Mouse (Mus musculus) intestine, embryonic 14.5 days (tissue): ENCODE measurements around the gene Myo1e. TPM values are rescaled to one million over a fixed set of nuclear protein-coding genes. Genes with fewer than 3 reads are reported as not detected.

ENCODE experiments used
- ATAC-seq: fragments of 200-750 bp; cut with Nextera tagmentation; replicated peaks from 2 replicates; pipeline ENCODE4 v1.8.0; 2017; ENCODE audit warnings: low read depth, moderate number of reproducible peaks, moderate TSS enrichment, moderate library complexity; ENCODE audit not compliant: low FRiP score, low TSS enrichment
- DNase-seq: peaks from one replicate; pipeline ENCODE4 v3.0.0-alpha.2; 2018; ENCODE audit warnings: low spot score
- H3K27ac ChIP-seq: fragments of 300-500 bp; sonication (generic); 2 replicates; pipeline ENCODE4 v1.5.1; 2014; ENCODE audit warnings: low read depth, mild to moderate bottlenecking, control low read depth
- H3K27me3 ChIP-seq: fragments of 300-500 bp; sonication (generic); replicated peaks from 2 replicates; pipeline ENCODE4 v1.6.1; 2014; ENCODE audit warnings: low read length, control low read depth; ENCODE audit not compliant: control insufficient read depth, insufficient read depth
- H3K36me3 ChIP-seq: fragments of 300-500 bp; sonication (generic); 2 replicates; pipeline ENCODE4 v1.6.1; 2014; ENCODE audit warnings: low read length, control low read depth; ENCODE audit not compliant: control insufficient read depth, insufficient read depth
- H3K4me1 ChIP-seq: fragments of 300-500 bp; sonication (generic); replicated peaks from 2 replicates; pipeline ENCODE4 v1.6.1; 2014; ENCODE audit warnings: low read length, control low read depth, mixed read lengths; ENCODE audit not compliant: control insufficient read depth, insufficient read depth
- H3K4me2 ChIP-seq: fragments of 300-500 bp; sonication (generic); 2 replicates; pipeline ENCODE4 v1.6.1; 2014; ENCODE audit warnings: low read length
- H3K4me3 ChIP-seq: fragments of 300-500 bp; sonication (generic); 2 replicates; pipeline ENCODE4 v1.5.1; 2014; ENCODE audit warnings: low read depth, low read length, control low read depth, mixed read lengths
- H3K9ac ChIP-seq: fragments of 300-500 bp; sonication (generic); 2 replicates; pipeline ENCODE4 v1.6.1; 2014; ENCODE audit warnings: mild to moderate bottlenecking, low read length
- H3K9me3 ChIP-seq: fragments of 300-500 bp; sonication (generic); 2 replicates; pipeline ENCODE4 v1.6.1; 2016; ENCODE audit warnings: low read length, control low read depth; ENCODE audit not compliant: control insufficient read depth
- WGBS: fragments of 180-500 bp; shearing (Covaris S2); extraction: QIAGEN DNeasy Blood & Tissue Kit; methylation state at CpG from one replicate; pipeline ENCODE4 v1.1.7; 2014; 5-methylcytosine and 5-hydroxymethylcytosine counted together
- polyA plus RNA-seq: library from polyadenylated mRNA; unstranded; fragments of >200 nt; fragmentation: Nextera tagmentation; extraction: Ambion mirVana; gene quantifications from 2 replicates; pipeline ENCODE4 v1.2.1, GENCODE M21; 2014

The Myo1e gene
- polyA plus RNA-seq, 1 experiment from 2014 or later = 17.0 TPM

GRCm38 (mm10) chr9:70324336-70324735, 117.2 kb downstream of the Myo1e start:
- Histone ChIP-seq H3K27me3 (no peaks in the 10 kb centered on the region), H3K9me3 (no peaks in the 10 kb centered on the region), H3K27ac (no peak overlapping the region), H3K36me3 (peaks cover 7% of the 10 kb centered on the region; the same call in 1 of the 2 replicates), H3K4me1 (no peaks in the 10 kb centered on the region), H3K4me2 (no peak overlapping the region), H3K4me3 (no peak overlapping the region), H3K9ac (no peak overlapping the region)
- DNase-seq (no peak), ATAC-seq (no peak)
- WGBS = 86% methylated on average over 4 of the region's 4 CpGs

DNA sequence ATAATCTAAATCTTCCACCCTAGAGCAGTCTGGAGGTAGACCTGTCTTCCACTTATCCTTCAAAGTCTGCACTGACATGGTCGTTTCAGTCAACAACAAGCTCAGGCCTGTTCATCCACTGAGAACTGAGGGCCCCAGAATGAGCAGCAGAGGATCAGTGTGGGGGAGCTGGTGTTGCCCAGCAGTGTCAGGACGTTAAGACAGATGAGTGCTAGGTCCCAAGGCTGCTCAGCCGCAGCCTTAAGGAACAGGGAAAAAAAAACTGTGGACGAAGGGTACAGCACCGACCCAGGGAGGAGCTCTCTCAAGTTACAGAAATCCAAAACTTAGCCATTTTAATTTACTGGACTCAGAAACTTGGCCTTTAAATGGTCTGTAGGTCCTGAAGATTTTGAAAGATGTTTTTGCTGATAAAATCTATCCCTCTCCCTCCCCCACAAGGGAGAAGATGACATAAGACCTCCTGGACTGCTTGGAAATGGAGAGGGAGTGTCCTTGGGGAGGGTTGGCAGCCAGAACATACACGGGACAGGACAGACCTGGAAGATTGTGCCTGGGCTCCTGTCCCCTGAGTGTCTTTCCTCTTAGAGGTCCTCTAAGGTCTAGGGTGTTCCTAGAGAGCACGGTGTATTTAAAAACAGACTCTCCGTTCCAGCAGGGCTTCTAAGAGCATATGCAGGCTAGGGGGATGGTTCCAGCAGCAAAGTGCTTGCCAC, 118.9 kb downstream of the Myo1e start:
- no peak for ATAC-seq
- Histone ChIP-seq H3K27me3 (no peaks in the 10 kb centered on the region), H3K4me1 (no peaks in the 10 kb centered on the region), H3K4me2 (no peak overlapping the region), H3K4me3 (no peak overlapping the region), H3K27ac (no peak overlapping the region), H3K9me3 (no peaks in the 10 kb centered on the region), H3K9ac (no peak overlapping the region), H3K36me3 (peaks cover 7% of the 10 kb centered on the region; the same call in 1 of the 2 replicates)
- DNase-seq = no peak
- 46% methylated on average over 8 of the region's 8 CpGs for WGBS

GRCm38 (mm10) chr9:70328193-70328841, 121.2 kb downstream of the Myo1e start:
- H3K27me3 ChIP-seq = no peaks in the 10 kb centered on the region
- H3K4me3 ChIP-seq = no peak overlapping the region
- no peaks in the 10 kb centered on the region for H3K9me3 ChIP-seq
- H3K4me1 ChIP-seq = 0 out of 2 replicates have a peak, but pooled peaks cover 11% of the 10 kb centered on the region
- ATAC-seq (no peak), DNase-seq (no peak)
- no peak overlapping the region for H3K9ac ChIP-seq
- WGBS = 64% methylated on average over 5 of the region's 5 CpGs
- peaks cover 7% of the 10 kb centered on the region; the same call in 1 of the 2 replicates for H3K36me3 ChIP-seq
- H3K4me2 ChIP-seq = no peak overlapping the region
- H3K27ac ChIP-seq = no peak overlapping the region

GRCm38 (mm10) chr9:70331727-70332335, 124.7 kb downstream of the Myo1e start:
- 0 out of 2 replicates have a peak, but pooled peaks cover 11% of the 10 kb centered on the region for H3K4me1 ChIP-seq
- no peak overlapping the region for H3K4me2 ChIP-seq
- H3K27me3 ChIP-seq = no peaks in the 10 kb centered on the region
- DNase-seq = no peak
- 22% methylated on average over 11 of the region's 11 CpGs for WGBS
- no peaks in the 10 kb centered on the region for H3K36me3 ChIP-seq
- no peaks in the 10 kb centered on the region for H3K9me3 ChIP-seq
- peak; percentile 62; the same call in 1 of the 2 replicates for ATAC-seq
- H3K4me3 ChIP-seq = no peak overlapping the region
- H3K27ac ChIP-seq = peak overlapping the region; percentile 40; the same call in 1 of the 2 replicates
- H3K9ac ChIP-seq = no peak overlapping the region

DNA sequence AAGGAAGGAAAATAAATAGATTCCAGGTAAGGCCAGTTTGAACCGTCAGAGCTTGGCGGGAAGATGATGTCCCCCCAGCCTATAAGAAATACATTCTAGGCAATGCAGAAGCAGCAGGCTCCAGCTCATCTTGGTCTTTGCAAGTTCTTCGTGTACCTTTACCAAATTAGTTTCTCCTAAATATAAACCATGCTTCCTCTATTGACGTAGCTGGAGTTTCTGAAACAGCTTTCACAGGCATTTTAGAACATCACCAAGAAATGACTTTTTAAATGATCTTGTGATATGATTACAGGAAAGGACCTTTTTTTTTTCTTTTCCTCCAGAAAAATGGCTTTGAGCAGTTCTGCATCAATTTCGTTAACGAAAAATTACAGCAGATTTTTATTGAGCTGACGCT, 131.2 kb downstream of the Myo1e start:
- Histone ChIP-seq H3K4me1 (no peaks in the 10 kb centered on the region), H3K9me3 (no peaks in the 10 kb centered on the region; the same call in 1 of the 2 replicates), H3K9ac (no peak overlapping the region), H3K27ac (no peak overlapping the region), H3K27me3 (no peaks in the 10 kb centered on the region), H3K4me3 (no peak overlapping the region), H3K4me2 (no peak overlapping the region), H3K36me3 (peaks cover 50% of the 10 kb centered on the region)
- ATAC-seq (no peak), DNase-seq (no peak)
- WGBS = 91% methylated on average over 7 of the region's 7 CpGs

DNA sequence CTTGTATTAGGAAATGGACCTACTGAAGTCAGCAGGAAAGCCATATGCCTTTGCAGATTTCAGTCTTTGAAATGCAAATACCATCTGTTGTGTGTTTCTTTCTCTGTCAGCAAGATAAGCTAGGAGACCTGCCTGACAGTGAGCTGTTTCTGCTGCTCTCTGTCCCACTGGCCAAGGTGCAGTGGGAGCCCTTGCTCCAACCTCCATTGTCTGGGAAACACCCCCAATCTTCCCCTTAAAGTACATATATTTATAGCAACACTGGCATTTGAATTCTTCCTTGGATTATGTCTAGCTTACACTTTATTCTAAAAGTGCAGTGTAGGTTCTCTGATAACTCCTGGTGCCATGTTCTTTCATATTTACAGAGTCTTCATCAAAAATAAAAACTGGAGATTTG, 131.7 kb downstream of the Myo1e start:
- peaks cover 55% of the 10 kb centered on the region for H3K36me3 ChIP-seq
- H3K4me3 ChIP-seq = no peak overlapping the region
- no peak for DNase-seq
- H3K4me2 ChIP-seq = no peak overlapping the region
- no peaks in the 10 kb centered on the region for H3K27me3 ChIP-seq
- H3K4me1 ChIP-seq = no peaks in the 10 kb centered on the region
- no peak overlapping the region for H3K27ac ChIP-seq
- no peak for ATAC-seq
- no peaks in the 10 kb centered on the region; the same call in 1 of the 2 replicates for H3K9me3 ChIP-seq
- H3K9ac ChIP-seq = no peak overlapping the region

GRCm38 (mm10) chr9:70349274-70349673, 142.1 kb downstream of the Myo1e start:
- H3K27me3 ChIP-seq = no peaks in the 10 kb centered on the region
- H3K4me1 ChIP-seq = no peaks in the 10 kb centered on the region
- 0 out of 2 replicates have a peak, but pooled peaks cover 3% of the 10 kb centered on the region for H3K9me3 ChIP-seq
- H3K36me3 ChIP-seq = peaks cover 29% of the 10 kb centered on the region
- no peak overlapping the region for H3K4me2 ChIP-seq
- no peak overlapping the region for H3K9ac ChIP-seq
- no peak overlapping the region for H3K27ac ChIP-seq
- WGBS = 81% methylated on average over 2 of the region's 2 CpGs
- H3K4me3 ChIP-seq = no peak overlapping the region
- DNase-seq (no peak), ATAC-seq (no peak)

GRCm38 (mm10) chr9:70351570-70352277, 144.6 kb downstream of the Myo1e start:
- H3K27me3 ChIP-seq = no peaks in the 10 kb centered on the region
- 45% methylated on average over 8 of the region's 8 CpGs for WGBS
- H3K9me3 ChIP-seq = 0 out of 2 replicates have a peak, but pooled peaks cover 3% of the 10 kb centered on the region
- peaks cover 42% of the 10 kb centered on the region for H3K36me3 ChIP-seq
- no peak overlapping the region for H3K27ac ChIP-seq
- H3K4me2 ChIP-seq = no peak overlapping the region
- no peak overlapping the region for H3K4me3 ChIP-seq
- no peak overlapping the region for H3K9ac ChIP-seq
- DNase-seq (no peak), ATAC-seq (no peak)
- H3K4me1 ChIP-seq = no peaks in the 10 kb centered on the region
